Mouse (Mus musculus) small intestine, adult 2 months (tissue): ENCODE results near the gene Cyp2b10.

Source experiments
- CTCF ChIP-seq: fragments of 200-500 bp; IDR thresholded peaks from 2 replicates; pipeline ENCODE4 v1.5.1; 2012; ENCODE audit warnings: low read depth, mild to moderate bottlenecking, control low read depth, inconsistent platforms, low read length, moderate library complexity, mixed read lengths; ENCODE audit not compliant: insufficient replicate concordance, insufficient read length; ENCODE audit errors: extremely low read depth
- POLR2A ChIP-seq: fragments of 200-500 bp; IDR thresholded peaks from 2 replicates; pipeline ENCODE4 v1.6.1; 2012; ENCODE audit warnings: low read depth, mild to moderate bottlenecking, control low read depth, inconsistent platforms, low read length, moderate library complexity

DNA sequence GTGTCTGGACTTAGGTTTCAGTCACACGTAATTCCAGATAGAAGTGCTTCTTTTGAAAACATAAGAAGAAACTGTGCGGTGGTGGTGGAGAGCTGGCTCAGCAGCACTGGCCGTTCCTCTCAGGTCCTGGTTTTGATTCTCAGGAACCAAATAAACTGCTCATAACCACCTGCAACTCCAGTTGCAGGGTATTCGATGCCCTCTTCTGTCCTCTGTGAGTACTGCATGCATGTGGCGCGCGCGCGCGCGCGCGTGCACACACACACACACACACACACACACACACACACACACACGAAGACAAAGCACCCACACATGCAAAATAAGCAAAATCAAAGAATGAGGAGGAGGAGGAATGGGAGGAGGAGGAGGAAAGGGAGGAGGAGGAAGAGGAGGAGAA, 5.7 kb downstream of the Cyp2b10 start:
- TF ChIP-seq POLR2A, result no peak
- peak; percentile 27; the same call in 1 of the 2 replicates for TF ChIP-seq CTCF
